Mouse (Mus musculus) kidney, postnatal 4 days (tissue): ENCODE data around the gene Slc25a36.

Experiments
- DNase-seq, 2 experiments: peaks; one replicate each; pipeline ENCODE4 v3.0.0; 2021; ENCODE audit warnings: mixed read lengths in 2 of 2

Gene Slc25a36

GRCm38 (mm10) chr9:97038010-97038409 lies 72.9 kb downstream of the Slc25a36 start:
- DNase-seq, result no peak

- DNase-seq, result no peak
Observed at GRCm38 (mm10) chr9:97036656-97037055, 74.3 kb downstream of the Slc25a36 start.

GRCm38 (mm10) chr9:97027361-97027760 lies 83.6 kb downstream of the Slc25a36 start:
- DNase-seq, result no peak

- DNase-seq, result no peak
Observed at GRCm38 (mm10) chr9:97026006-97026405, 85.0 kb downstream of the Slc25a36 start.
